Mouse (Mus musculus) kidney, adult 2 months (tissue): Measurements from ENCODE around the gene Pheta1. TPM values are rescaled to one million over a fixed set of nuclear protein-coding genes. Genes with fewer than 3 reads are reported as not detected.

Experiments used
- DNase-seq: peaks from one replicate; pipeline ENCODE4 v3.0.0; 2021
- H3K27ac ChIP-seq: fragments of 200-500 bp; 2 replicates; pipeline ENCODE4 v1.5.1; 2012; ENCODE audit warnings: low read depth, low read length, control low read depth, inconsistent platforms; ENCODE audit not compliant: insufficient read depth
- H3K27me3 ChIP-seq: fragments of 200-500 bp; replicated peaks from 2 replicates; pipeline ENCODE4 v1.6.1; 2012; ENCODE audit warnings: mild to moderate bottlenecking, moderate library complexity, low read length, inconsistent platforms; ENCODE audit not compliant: control insufficient read depth, insufficient read depth
- H3K36me3 ChIP-seq: fragments of 200-500 bp; 2 replicates; pipeline ENCODE4 v1.6.1; 2012; ENCODE audit warnings: mild to moderate bottlenecking, moderate library complexity, low read length, inconsistent platforms; ENCODE audit not compliant: control insufficient read depth, insufficient read depth
- H3K4me1 ChIP-seq: fragments of 200-500 bp; 2 replicates; pipeline ENCODE4 v1.6.1; 2011; ENCODE audit warnings: low read length; ENCODE audit not compliant: control insufficient read depth, insufficient read depth
- H3K4me3 ChIP-seq: fragments of 200-500 bp; 2 replicates; pipeline ENCODE4 v1.5.1; 2011; ENCODE audit warnings: mild to moderate bottlenecking, low read depth, low read length, control low read depth; ENCODE audit not compliant: insufficient read depth
- CTCF ChIP-seq: fragments of 200-500 bp; conservative IDR thresholded peaks from 2 replicates; pipeline ENCODE4 v1.5.1; 2011; ENCODE audit warnings: low read depth, mild to moderate bottlenecking, control low read depth, low read length, moderate library complexity, mixed read lengths; ENCODE audit not compliant: insufficient read depth, insufficient read length
- POLR2A ChIP-seq: fragments of 200-500 bp; IDR thresholded peaks from one replicate; pipeline ENCODE4 v1.6.1; 2011; ENCODE audit warnings: low read depth, low read length, control low read depth
- whole genome bisulfite sequencing: fragments of 180-500 bp; shearing (Covaris S2); methylation state at CpG from one replicate; pipeline ENCODE4 v1.1.7; 2018; 5-methylcytosine and 5-hydroxymethylcytosine counted together
- polyA plus RNA-seq: library from polyadenylated mRNA; depleted of rRNA; stranded (reverse); fragments of >200 nt; gene quantifications from 2 replicates; pipeline ENCODE4 v1.2.3, GENCODE M21; 2012

The Pheta1 gene
- polyA plus RNA-seq, 1 experiment: 19.1 TPM

GRCm38 (mm10) chr5:121833159-121833558 lies 15.6 kb upstream of the Pheta1 start:
- peak overlapping the region; percentile 67 for H3K27ac ChIP-seq
- DNase-seq: no peak
- peak overlapping the region; percentile 20 for H3K4me3 ChIP-seq

GRCm38 (mm10) chr5:121833572-121834240 lies 15.1 kb upstream of the Pheta1 start:
- peak; percentile 93 for DNase-seq
- TF ChIP-seq CTCF (no peak), POLR2A (no peak)
- peak overlapping the region; percentile 91 for H3K4me3 ChIP-seq
- H3K36me3 ChIP-seq: no peaks in the 10 kb centered on the region
- peak overlapping the region; percentile 67 for H3K27ac ChIP-seq
- 39% methylated on average over 10 of the region's 10 CpGs for WGBS
- no peaks in the 10 kb centered on the region for H3K27me3 ChIP-seq
- peaks cover 9% of the 10 kb centered on the region; the same call in 1 of the 2 replicates for H3K4me1 ChIP-seq

More at GRCm38 (mm10) chr5:121833159-121833558, 15.6 kb upstream of the Pheta1 start:
- TF ChIP-seq POLR2A (no peak), CTCF (no peak)
- WGBS: 62% methylated on average over 2 of the region's 2 CpGs
- Histone ChIP-seq H3K4me1 (peaks cover 9% of the 10 kb centered on the region; the same call in 1 of the 2 replicates), H3K27me3 (no peaks in the 10 kb centered on the region), H3K36me3 (no peaks in the 10 kb centered on the region; the same call in 1 of the 2 replicates)

GRCm38 (mm10) chr5:121834241-121834606 lies 14.6 kb upstream of the Pheta1 start:
- WGBS: 52% methylated on average over 7 of the region's 7 CpGs
- DNase-seq: no peak
- Histone ChIP-seq H3K27ac (peak overlapping the region; percentile 41), H3K27me3 (no peaks in the 10 kb centered on the region), H3K4me1 (peaks cover 11% of the 10 kb centered on the region; the same call in 1 of the 2 replicates), H3K4me3 (peak overlapping the region; percentile 91), H3K36me3 (no peaks in the 10 kb centered on the region)
- TF ChIP-seq CTCF: no peak
- no peak for TF ChIP-seq POLR2A

- H3K36me3 ChIP-seq: no peaks in the 10 kb centered on the region
- peak overlapping the region; percentile 6 for H3K27ac ChIP-seq
- 28% methylated on average over 12 of the region's 12 CpGs for WGBS
- H3K27me3 ChIP-seq: no peaks in the 10 kb centered on the region
- peaks cover 14% of the 10 kb centered on the region; the same call in 1 of the 2 replicates for H3K4me1 ChIP-seq
- DNase-seq: peak; percentile 62
- H3K4me3 ChIP-seq: peak overlapping the region; percentile 91
- TF ChIP-seq POLR2A: no peak
- no peak for TF ChIP-seq CTCF
Measured at GRCm38 (mm10) chr5:121834991-121835747, 13.6 kb upstream of the Pheta1 start.

- peak overlapping the region; percentile 91 for H3K4me3 ChIP-seq
- under 1% methylated on average over 51 of the region's 51 CpGs for WGBS
- DNase-seq: no peak
- H3K4me1 ChIP-seq: peaks cover 14% of the 10 kb centered on the region; the same call in 1 of the 2 replicates
- TF ChIP-seq CTCF (no peak), POLR2A (no peak)
- no peaks in the 10 kb centered on the region for H3K27me3 ChIP-seq
- peak overlapping the region; percentile 91 for H3K27ac ChIP-seq
- no peaks in the 10 kb centered on the region for H3K36me3 ChIP-seq
Measured at GRCm38 (mm10) chr5:121835949-121836691, 12.7 kb upstream of the Pheta1 start.

- Histone ChIP-seq H3K4me3 (peak overlapping the region; percentile 91), H3K36me3 (no peaks in the 10 kb centered on the region), H3K4me1 (peaks cover 14% of the 10 kb centered on the region; the same call in 1 of the 2 replicates), H3K27me3 (no peaks in the 10 kb centered on the region), H3K27ac (peak overlapping the region; percentile 91)
- TF ChIP-seq CTCF: no peak
- TF ChIP-seq POLR2A: peak; percentile 86
- peak; percentile 96 for DNase-seq
- WGBS: under 1% methylated on average over 75 of the region's 77 CpGs
Measured at GRCm38 (mm10) chr5:121836692-121837415, 11.9 kb upstream of the Pheta1 start.
